Mouse (Mus musculus): ENCODE results near the gene Kcnk5. TPM values are rescaled to one million over a fixed set of nuclear protein-coding genes. Genes with fewer than 3 reads are reported as not detected.
A peak's percentile ranks its signal among the peaks of the same experiment; 100 is the strongest.

Gene Kcnk5
- polyA plus RNA-seq, 1 experiment from 2014 or later, result 7.3 TPM

DNA sequence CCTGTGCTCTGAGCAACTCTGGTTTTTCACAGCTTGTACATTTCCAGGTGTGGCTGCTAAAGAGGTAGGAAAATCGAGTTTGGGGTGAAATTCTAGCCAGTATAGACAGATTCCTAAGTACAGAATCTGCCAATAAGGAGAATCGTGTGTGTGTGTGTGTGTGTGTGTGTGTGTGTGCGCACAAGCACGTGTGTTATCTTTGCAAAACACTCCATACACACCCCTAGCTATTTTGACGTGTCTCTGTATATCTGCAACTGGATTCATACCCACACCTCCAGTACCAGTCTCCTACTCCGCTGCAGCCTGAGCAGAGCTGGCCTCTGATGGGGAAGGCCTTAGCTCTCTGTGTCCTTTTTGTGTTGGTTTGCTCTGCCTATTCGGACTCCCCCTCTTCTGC lies 28.3 kb upstream of the Kcnk5 start:
- ATAC-seq (replicated peaks; ENCODE audit: low FRiP score, low TSS enrichment, low read depth) (no peak), DNase-seq (ENCODE audit: low spot score) (no peak)
- no peak overlapping the region for H3K9ac ChIP-seq (ENCODE audit: low read length)

DNA sequence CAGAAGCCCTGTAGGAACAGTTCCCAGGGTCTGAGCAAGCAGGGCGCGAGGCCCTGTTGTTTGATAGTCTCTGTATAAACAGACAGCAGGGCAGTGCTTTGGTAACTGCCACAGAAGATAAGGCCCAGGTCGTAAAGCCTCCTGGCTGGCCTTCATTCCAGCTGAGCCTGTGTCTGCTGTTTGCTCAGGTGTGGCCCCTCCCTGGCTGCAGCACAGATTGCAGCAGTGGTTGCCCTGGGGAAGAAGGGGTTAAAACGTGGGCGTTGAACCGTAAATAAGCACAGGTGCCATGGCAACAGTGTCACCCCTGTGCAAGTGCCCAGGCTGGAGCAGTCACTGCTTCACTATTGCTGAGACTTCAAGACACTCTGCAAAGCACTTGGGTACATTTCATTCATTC lies 26.8 kb upstream of the Kcnk5 start:
- DNase-seq (ENCODE audit: low spot score) (no peak), ATAC-seq (replicated peaks; ENCODE audit: low FRiP score, low TSS enrichment, low read depth) (peak; percentile 95)
- no peaks in the 10 kb centered on the region for H3K36me3 ChIP-seq (ENCODE audit: control insufficient read depth, insufficient read depth, low read length)
- H3K4me3 ChIP-seq (ENCODE audit: low read depth, low read length), result no peak overlapping the region
- no peak overlapping the region for H3K9ac ChIP-seq (ENCODE audit: low read length)
- peak overlapping the region; percentile 57; the same call in 1 of the 2 replicates for H3K27ac ChIP-seq (ENCODE audit: low read depth)
- 0 out of 2 replicates have a peak, but pooled peaks cover 7% of the 10 kb centered on the region for H3K4me1 ChIP-seq (replicated peaks; ENCODE audit: control insufficient read depth, insufficient read depth, low read length)
- H3K9me3 ChIP-seq (ENCODE audit: control insufficient read depth, low read length), result no peaks in the 10 kb centered on the region
- H3K4me2 ChIP-seq (ENCODE audit: low read length), result 0 out of 2 replicates have a peak overlapping the region, but pooled peaks have one; percentile 15
- H3K27me3 ChIP-seq (replicated peaks; ENCODE audit: control insufficient read depth, insufficient read depth, low read length), result no peaks in the 10 kb centered on the region
- 9% methylated on average over 6 of the region's 6 CpGs for WGBS

More for the DNA sequence above, 28.3 kb upstream of the Kcnk5 start:
- no peak overlapping the region for H3K4me3 ChIP-seq (ENCODE audit: low read depth, low read length)
- H3K36me3 ChIP-seq (ENCODE audit: control insufficient read depth, insufficient read depth, low read length), result no peaks in the 10 kb centered on the region
- H3K27ac ChIP-seq (ENCODE audit: low read depth), result no peak overlapping the region
- 0 out of 2 replicates have a peak, but pooled peaks cover 7% of the 10 kb centered on the region for H3K4me1 ChIP-seq (replicated peaks; ENCODE audit: control insufficient read depth, insufficient read depth, low read length)
- H3K9me3 ChIP-seq (ENCODE audit: control insufficient read depth, low read length), result no peaks in the 10 kb centered on the region
- 76% methylated on average over 7 of the region's 7 CpGs for WGBS
- no peak overlapping the region for H3K4me2 ChIP-seq (ENCODE audit: low read length)
- H3K27me3 ChIP-seq (replicated peaks; ENCODE audit: control insufficient read depth, insufficient read depth, low read length), result no peaks in the 10 kb centered on the region

DNA sequence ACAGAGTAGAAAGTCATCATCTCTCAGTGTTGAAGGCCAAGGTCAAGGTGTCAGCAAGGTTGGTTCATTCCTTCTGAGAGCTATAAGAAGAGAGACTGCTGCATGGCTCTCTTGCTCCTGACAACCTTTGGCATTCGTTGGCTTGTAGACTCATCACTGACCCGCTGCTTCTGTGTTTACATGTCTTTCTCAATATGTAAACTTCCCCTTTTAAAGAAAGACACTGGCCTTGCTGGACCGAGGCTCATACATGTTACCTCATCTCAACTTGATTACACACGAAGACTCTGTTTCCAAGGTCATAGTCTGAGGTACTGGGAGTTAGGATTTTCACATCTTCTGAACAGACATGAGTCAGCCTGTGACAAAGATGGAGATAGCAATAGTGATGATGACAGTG lies 24.1 kb upstream of the Kcnk5 start:
- DNase-seq (ENCODE audit: low spot score) (no peak), ATAC-seq (replicated peaks; ENCODE audit: low FRiP score, low TSS enrichment, low read depth) (no peak)
- H3K4me1 ChIP-seq (replicated peaks; ENCODE audit: control insufficient read depth, insufficient read depth, low read length), result 0 out of 2 replicates have a peak, but pooled peaks cover 7% of the 10 kb centered on the region
- no peaks in the 10 kb centered on the region for H3K9me3 ChIP-seq (ENCODE audit: control insufficient read depth, low read length)
- H3K4me3 ChIP-seq (ENCODE audit: low read depth, low read length), result no peak overlapping the region
- H3K27ac ChIP-seq (ENCODE audit: low read depth), result no peak overlapping the region
- H3K27me3 ChIP-seq (replicated peaks; ENCODE audit: control insufficient read depth, insufficient read depth, low read length), result no peaks in the 10 kb centered on the region
- H3K4me2 ChIP-seq (ENCODE audit: low read length), result no peak overlapping the region
- no peaks in the 10 kb centered on the region for H3K36me3 ChIP-seq (ENCODE audit: control insufficient read depth, insufficient read depth, low read length)
- WGBS, result 58% methylated on average over 4 of the region's 4 CpGs
- no peak overlapping the region for H3K9ac ChIP-seq (ENCODE audit: low read length)

DNA sequence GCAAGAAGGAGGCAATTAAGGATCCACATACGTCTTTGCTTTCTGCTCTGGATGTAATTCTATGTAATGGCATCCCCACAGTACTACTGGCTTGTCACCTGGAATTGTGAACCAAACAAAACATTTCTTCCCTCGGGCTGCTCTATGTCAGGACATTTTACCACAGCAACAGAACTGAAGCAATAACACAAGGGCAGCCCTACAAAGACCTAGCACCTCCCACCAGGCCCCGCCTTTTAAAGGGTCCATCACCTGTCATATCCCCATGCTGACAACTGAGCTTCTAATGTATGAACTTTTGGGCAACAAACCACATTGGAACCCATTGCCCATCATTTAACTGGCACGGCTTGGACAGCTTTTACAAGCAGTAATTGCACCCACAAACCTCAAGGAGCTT lies 21.7 kb upstream of the Kcnk5 start:
- Histone ChIP-seq H3K36me3 (ENCODE audit: control insufficient read depth, insufficient read depth, low read length) (no peaks in the 10 kb centered on the region), H3K4me2 (ENCODE audit: low read length) (no peak overlapping the region)
- 58% methylated on average over 4 of the region's 4 CpGs for WGBS

DNA sequence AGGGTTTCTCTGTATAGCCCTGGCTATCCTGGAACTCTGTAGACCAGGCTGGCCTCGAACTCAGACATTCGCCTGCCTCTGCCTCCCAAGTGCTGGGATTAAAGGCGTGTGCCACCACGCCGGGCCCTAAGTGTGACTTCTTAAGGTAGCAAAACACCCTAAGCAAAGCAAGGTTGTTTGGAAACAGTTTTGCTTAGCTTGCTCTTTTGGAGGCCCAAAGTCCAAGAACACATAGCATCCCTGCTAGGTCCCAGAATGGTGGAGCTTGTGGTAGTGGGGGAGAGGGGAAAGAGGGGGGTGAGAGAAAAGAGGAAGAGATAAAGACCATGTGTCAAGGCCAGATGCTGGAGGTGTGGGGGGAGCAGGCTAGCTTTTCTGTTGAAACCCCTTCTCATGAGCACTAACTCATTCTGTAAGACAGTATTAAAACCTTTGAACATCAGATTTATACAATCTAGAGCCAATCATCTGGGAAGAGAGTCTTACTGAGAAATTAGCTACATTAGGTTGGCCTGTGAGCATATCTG lies 21.1 kb upstream of the Kcnk5 start:
- Histone ChIP-seq H3K36me3 (ENCODE audit: control insufficient read depth, insufficient read depth, low read length) (no peaks in the 10 kb centered on the region), H3K4me3 (ENCODE audit: low read depth, low read length) (no peak overlapping the region), H3K4me2 (ENCODE audit: low read length) (no peak overlapping the region), H3K27me3 (replicated peaks; ENCODE audit: control insufficient read depth, insufficient read depth, low read length) (no peaks in the 10 kb centered on the region), H3K9ac (ENCODE audit: low read length) (no peak overlapping the region), H3K4me1 (replicated peaks; ENCODE audit: control insufficient read depth, insufficient read depth, low read length) (0 out of 2 replicates have a peak, but pooled peaks cover 2% of the 10 kb centered on the region), H3K27ac (ENCODE audit: low read depth) (no peak overlapping the region), H3K9me3 (ENCODE audit: control insufficient read depth, low read length) (no peaks in the 10 kb centered on the region)
- WGBS, result 89% methylated on average over 5 of the region's 5 CpGs
- DNase-seq (ENCODE audit: low spot score), result no peak
- no peak for ATAC-seq (replicated peaks; ENCODE audit: low FRiP score, low TSS enrichment, low read depth)

More for the DNA sequence above, 21.7 kb upstream of the Kcnk5 start:
- Histone ChIP-seq H3K4me1 (replicated peaks; ENCODE audit: control insufficient read depth, insufficient read depth, low read length) (0 out of 2 replicates have a peak, but pooled peaks cover 7% of the 10 kb centered on the region), H3K27me3 (replicated peaks; ENCODE audit: control insufficient read depth, insufficient read depth, low read length) (no peaks in the 10 kb centered on the region), H3K9me3 (ENCODE audit: control insufficient read depth, low read length) (no peaks in the 10 kb centered on the region), H3K4me3 (ENCODE audit: low read depth, low read length) (no peak overlapping the region), H3K9ac (ENCODE audit: low read length) (no peak overlapping the region), H3K27ac (ENCODE audit: low read depth) (no peak overlapping the region)
- DNase-seq (ENCODE audit: low spot score) (no peak), ATAC-seq (replicated peaks; ENCODE audit: low FRiP score, low TSS enrichment, low read depth) (no peak)

DNA sequence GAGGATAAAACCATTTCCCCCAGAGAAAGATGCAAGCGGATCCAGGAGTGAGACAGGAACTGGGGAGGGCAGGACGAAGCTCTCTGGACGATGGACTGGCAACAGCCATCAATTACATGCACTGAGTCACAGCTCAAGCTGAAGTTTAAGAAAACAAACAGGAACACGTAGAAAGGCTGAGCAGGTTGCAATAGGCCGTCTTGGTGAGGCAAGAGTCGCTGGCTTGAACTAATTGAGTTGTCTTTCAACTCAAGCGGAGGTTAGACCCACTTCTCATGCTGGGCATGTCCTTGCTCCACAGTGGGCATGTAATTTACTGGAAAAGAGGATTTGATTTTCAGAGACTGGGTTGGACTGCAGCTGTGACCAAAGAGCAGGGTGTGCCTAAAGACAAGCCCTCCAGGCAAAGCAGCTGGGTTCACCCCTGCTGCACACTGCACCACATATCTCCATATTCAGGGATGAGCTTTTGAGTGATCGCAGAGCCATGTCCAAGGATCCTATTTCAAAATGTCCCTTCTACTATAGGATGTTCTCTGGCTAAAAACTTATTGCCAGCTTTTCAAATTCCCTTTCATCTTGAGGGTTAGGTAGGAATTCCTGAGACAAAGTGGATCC lies 19.6 kb upstream of the Kcnk5 start:
- Histone ChIP-seq H3K9me3 (ENCODE audit: control insufficient read depth, low read length) (no peaks in the 10 kb centered on the region), H3K4me3 (ENCODE audit: low read depth, low read length) (no peak overlapping the region), H3K4me1 (replicated peaks; ENCODE audit: control insufficient read depth, insufficient read depth, low read length) (no peaks in the 10 kb centered on the region), H3K4me2 (ENCODE audit: low read length) (no peak overlapping the region), H3K27me3 (replicated peaks; ENCODE audit: control insufficient read depth, insufficient read depth, low read length) (no peaks in the 10 kb centered on the region), H3K36me3 (ENCODE audit: control insufficient read depth, insufficient read depth, low read length) (no peaks in the 10 kb centered on the region), H3K9ac (ENCODE audit: low read length) (no peak overlapping the region), H3K27ac (ENCODE audit: low read depth) (no peak overlapping the region)
- DNase-seq (ENCODE audit: low spot score), result no peak
- no peak for ATAC-seq (replicated peaks; ENCODE audit: low FRiP score, low TSS enrichment, low read depth)
- 63% methylated on average over 8 of the region's 8 CpGs for WGBS

DNA sequence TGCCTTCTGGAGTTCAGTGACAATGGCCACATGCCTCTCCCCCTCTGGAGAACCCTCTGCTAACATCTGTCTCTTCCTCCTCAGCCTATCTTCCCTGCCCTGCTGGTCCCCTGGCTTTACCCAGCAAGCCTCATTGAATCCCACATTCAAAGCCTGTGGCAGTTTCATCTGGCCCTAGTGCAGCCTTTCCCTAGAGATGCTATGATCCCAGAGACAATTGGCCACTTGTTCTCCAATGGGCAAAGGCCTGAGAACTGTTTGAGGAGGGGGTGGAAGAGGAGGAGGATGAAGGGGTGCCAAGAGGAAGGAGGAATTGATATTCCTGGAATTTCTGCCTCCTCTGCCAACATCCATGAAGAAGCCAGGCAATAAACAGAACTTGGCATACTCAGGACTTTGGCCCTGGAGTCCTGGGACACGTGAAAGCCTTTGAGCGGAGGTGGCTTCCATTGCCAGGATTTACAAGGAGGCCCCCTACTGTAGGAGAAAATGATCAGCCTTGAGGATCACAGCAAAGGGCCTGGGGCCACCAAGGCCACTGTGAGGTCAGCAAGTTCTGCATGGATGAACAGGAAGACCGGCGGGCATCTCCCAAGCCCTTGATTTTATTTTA lies 11.6 kb upstream of the Kcnk5 start:
- Histone ChIP-seq H3K27me3 (replicated peaks; ENCODE audit: control insufficient read depth, insufficient read depth, low read length) (no peaks in the 10 kb centered on the region), H3K4me1 (replicated peaks; ENCODE audit: control insufficient read depth, insufficient read depth, low read length) (no peaks in the 10 kb centered on the region), H3K9ac (ENCODE audit: low read length) (no peak overlapping the region), H3K4me2 (ENCODE audit: low read length) (no peak overlapping the region), H3K4me3 (ENCODE audit: low read depth, low read length) (no peak overlapping the region), H3K9me3 (ENCODE audit: control insufficient read depth, low read length) (no peaks in the 10 kb centered on the region), H3K36me3 (ENCODE audit: control insufficient read depth, insufficient read depth, low read length) (no peaks in the 10 kb centered on the region), H3K27ac (ENCODE audit: low read depth) (no peak overlapping the region)
- ATAC-seq (replicated peaks; ENCODE audit: low FRiP score, low TSS enrichment, low read depth) (no peak), DNase-seq (ENCODE audit: low spot score) (no peak)
- WGBS, result 83% methylated on average over 4 of the region's 4 CpGs

DNA sequence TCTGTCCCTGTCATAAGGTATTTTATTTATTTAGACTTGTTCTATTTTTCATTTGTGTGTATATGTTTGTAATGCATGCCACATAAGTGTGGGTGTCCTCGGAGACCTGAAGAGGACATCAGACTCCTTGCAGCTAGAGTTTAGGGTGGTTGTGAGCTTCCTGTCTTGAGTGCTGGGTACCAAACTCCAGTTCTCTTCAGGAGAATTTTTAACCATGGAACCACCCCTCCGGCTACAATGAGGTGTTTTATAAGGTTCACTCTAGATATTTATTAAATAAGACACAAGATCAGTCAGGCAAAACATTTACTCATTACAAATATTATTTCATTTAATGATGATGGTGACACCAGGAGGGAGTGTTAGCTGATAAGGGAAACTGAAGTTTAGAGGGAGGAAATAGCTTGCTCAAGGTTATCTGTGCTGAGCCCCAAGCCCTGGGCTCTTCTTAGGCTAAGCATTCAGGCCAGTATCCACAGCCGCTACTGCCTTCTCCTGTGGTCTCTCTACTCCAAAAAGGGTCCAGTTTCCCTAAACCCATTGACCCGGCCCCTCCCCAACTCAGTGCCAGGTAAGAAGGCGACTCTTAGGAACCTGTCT lies 9.6 kb upstream of the Kcnk5 start:
- no peaks in the 10 kb centered on the region for H3K4me1 ChIP-seq (replicated peaks; ENCODE audit: control insufficient read depth, insufficient read depth, low read length)
- H3K36me3 ChIP-seq (ENCODE audit: control insufficient read depth, insufficient read depth, low read length), result no peaks in the 10 kb centered on the region
- no peak overlapping the region for H3K27ac ChIP-seq (ENCODE audit: low read depth)
- no peaks in the 10 kb centered on the region for H3K27me3 ChIP-seq (replicated peaks; ENCODE audit: control insufficient read depth, insufficient read depth, low read length)
- no peak overlapping the region for H3K4me2 ChIP-seq (ENCODE audit: low read length)
- H3K4me3 ChIP-seq (ENCODE audit: low read depth, low read length), result no peak overlapping the region
- H3K9ac ChIP-seq (ENCODE audit: low read length), result no peak overlapping the region
- 84% methylated on average over 5 of the region's 5 CpGs for WGBS
- DNase-seq (ENCODE audit: low spot score) (no peak), ATAC-seq (replicated peaks; ENCODE audit: low FRiP score, low TSS enrichment, low read depth) (no peak)
- no peaks in the 10 kb centered on the region for H3K9me3 ChIP-seq (ENCODE audit: control insufficient read depth, low read length)

All from intestine, embryonic 14.5 days (tissue).